Mouse (Mus musculus): ENCODE results near the gene Olfr904.
"Not testable (repeated sequence)": the region's sequence is repeated elsewhere in the genome, so short reads cannot be mapped to it uniquely, and the experiment has no call there.

Olfr904 gene

DNA sequence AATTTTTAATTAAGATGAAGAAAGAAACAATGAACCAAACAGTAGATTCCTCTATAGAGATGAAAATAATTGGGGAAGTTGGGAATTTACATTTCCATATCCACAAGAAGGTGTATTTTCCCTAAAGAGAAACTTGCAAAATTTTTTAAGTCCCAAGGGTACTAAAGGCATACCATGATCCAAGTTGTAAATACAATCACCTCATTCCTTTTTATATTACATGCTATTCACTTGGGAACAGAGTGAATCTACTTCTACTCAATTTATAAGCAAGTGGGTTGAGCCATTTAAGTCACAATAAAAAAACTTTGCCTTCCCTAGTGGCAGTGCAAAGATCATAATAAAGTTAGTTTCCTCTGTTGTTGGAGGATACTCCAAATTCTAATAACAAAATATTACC, at the start of gene Olfr904:
Gene Olfr904, plus strand, starts transcription at position 301 of the 400 bp plus-strand sequence.
- ATAC-seq (ENCODE audit: low TSS enrichment) = no peak

DNA sequence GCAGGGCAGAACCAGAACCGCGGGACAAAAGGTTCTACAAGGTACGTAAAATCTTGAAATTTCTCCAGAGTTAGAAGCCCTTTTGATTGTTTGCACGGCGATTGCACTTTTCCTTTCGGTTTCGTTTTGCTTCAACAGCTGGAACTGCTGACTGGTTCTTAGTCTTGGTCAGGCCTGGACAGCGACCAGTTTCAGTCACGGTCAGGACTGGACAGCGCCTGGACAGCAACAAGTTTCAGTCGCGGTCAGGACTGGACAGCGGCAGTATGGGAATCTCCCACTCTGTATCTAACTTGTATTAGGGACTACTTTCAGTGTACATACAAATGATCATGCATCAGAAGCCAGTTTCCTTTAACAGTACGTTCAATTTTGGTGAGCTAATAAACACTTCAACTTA, 49.4 kb upstream of the Olfr904 start:
- ATAC-seq (ENCODE audit: low TSS enrichment) = not testable (repeated sequence)

GRCm38 (mm10) chr9:38423801-38424200, 39.1 kb upstream of the Olfr904 start:
- no peak for ATAC-seq (ENCODE audit: low TSS enrichment)

GRCm38 (mm10) chr9:38427026-38427425, 35.9 kb upstream of the Olfr904 start:
- ATAC-seq (ENCODE audit: low TSS enrichment) = no peak

- ATAC-seq (ENCODE audit: low TSS enrichment) = no peak
Observed at GRCm38 (mm10) chr9:38429155-38429554, 33.8 kb upstream of the Olfr904 start, which contains the start of gene Olfr901. Gene Olfr901, plus strand, starts transcription at chr9:38429455.

GRCm38 (mm10) chr9:38447352-38447751, 15.6 kb upstream of the Olfr904 start, which contains the start of gene Olfr902:
Gene Olfr902, plus strand, starts transcription at chr9:38447652.
- ATAC-seq (ENCODE audit: low TSS enrichment) = no peak

DNA sequence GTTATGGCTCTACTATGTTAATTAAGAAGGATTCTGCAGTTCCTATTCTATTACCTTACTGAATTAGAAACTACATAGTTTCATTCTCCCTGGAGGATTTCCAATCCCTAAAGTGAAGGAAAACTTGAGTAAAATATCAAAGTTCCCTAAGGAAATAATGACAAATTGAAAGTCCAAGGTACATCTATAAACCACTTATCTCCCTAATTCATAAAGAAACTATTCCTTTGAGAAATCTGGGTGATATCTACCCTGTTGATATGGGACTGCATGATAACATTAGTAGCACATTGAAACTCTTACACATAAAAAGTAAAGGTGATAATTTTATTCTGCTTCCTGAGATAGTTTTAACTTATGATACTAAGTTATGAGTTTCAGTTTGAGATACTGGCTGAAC, 7.9 kb downstream of the Olfr904 start, which contains the start of gene Olfr905:
Gene Olfr905, plus strand, starts transcription at position 301 of the 400 bp plus-strand sequence.
- no peak for ATAC-seq (ENCODE audit: low TSS enrichment)

- no peak for ATAC-seq (ENCODE audit: low TSS enrichment)
Observed at GRCm38 (mm10) chr9:38486785-38487184, 23.8 kb downstream of the Olfr904 start, which contains the start of gene Olfr906. Gene Olfr906, plus strand, starts transcription at chr9:38487085.

DNA sequence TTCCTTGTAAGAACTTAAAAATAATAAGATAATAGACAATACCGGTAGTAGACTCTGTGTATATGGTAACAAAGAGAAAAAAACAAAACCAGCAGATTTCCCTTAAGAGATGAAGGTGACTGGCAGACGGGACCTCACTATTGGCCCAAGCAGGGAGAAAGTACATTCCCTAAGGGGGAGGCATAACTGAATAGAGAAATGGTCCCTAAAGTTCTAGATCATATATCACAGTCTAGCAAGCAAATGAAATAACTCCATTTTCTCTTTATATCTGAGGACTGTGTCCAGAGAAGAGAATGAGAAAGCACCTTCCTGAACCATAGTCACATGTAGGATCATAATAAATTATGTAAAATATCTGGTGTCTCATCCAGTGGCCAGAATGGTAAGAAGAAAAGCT, 32.6 kb downstream of the Olfr904 start, which contains the start of gene Olfr907:
Gene Olfr907, plus strand, starts transcription at position 301 of the 400 bp plus-strand sequence.
- no peak for ATAC-seq (ENCODE audit: low TSS enrichment)

GRCm38 (mm10) chr9:38512353-38512752, 49.4 kb downstream of the Olfr904 start:
- ATAC-seq (ENCODE audit: low TSS enrichment) = no peak
